ENCODE assay signal across 8 mouse cellular contexts in genomic region chr19:43986069-43986794, GRCm38 (mm10). TPM values are rescaled to one million over a fixed set of nuclear protein-coding genes. Genes with fewer than 3 reads are reported as not detected.
DNase-seq lines count a peak whose midpoint lies in the region; ATAC-seq and TF ChIP-seq lines count a peak whose summit lies in the region.

TSS of gene Cpn1 (minus strand) at chr19:43986556.

- H3K4me1 ChIP-seq in heart, embryonic 11.5 days (ENCODE audit: control insufficient read depth, insufficient read depth, low read length), result no peaks in the 10 kb centered on the region
- no peaks in the 10 kb centered on the region for H3K4me1 ChIP-seq in heart, adult 2 months (ENCODE audit: control insufficient read depth, insufficient read depth, low read length)
- H3K4me1 ChIP-seq in hindbrain, embryonic 16.5 days (ENCODE audit: control insufficient read depth, insufficient read depth, low read depth, low read length), result peaks cover 5% of the 10 kb centered on the region
- 0 out of 2 replicates have a peak, but pooled peaks cover 4% of the 10 kb centered on the region for H3K4me1 ChIP-seq in liver, embryonic 13.5 days (replicated peaks)
- H3K4me1 ChIP-seq in neural tube, embryonic 15.5 days, result peaks cover 9% of the 10 kb centered on the region; the same call in 1 of the 2 replicates

- no peak within 1 kb of the TSS for H3K9ac ChIP-seq in heart, embryonic 11.5 days (ENCODE audit: low read depth, low read length)
- no peak within 1 kb of the TSS for H3K9ac ChIP-seq in heart, adult 2 months (ENCODE audit: low read depth, low read length)
- peak within 1 kb of the TSS; percentile 38; the same call in 1 of the 2 replicates for H3K9ac ChIP-seq in hindbrain, embryonic 16.5 days (ENCODE audit: low read depth, low read length)
- peak within 1 kb of the TSS; percentile 31 for H3K9ac ChIP-seq in liver, embryonic 13.5 days
- peak within 1 kb of the TSS; percentile 17; the same call in 1 of the 2 replicates for H3K9ac ChIP-seq in neural tube, embryonic 15.5 days (replicated peaks)

- no peak for ATAC-seq in heart, embryonic 11.5 days (replicated peaks; ENCODE audit: insufficient number of reproducible peaks, low FRiP score, low TSS enrichment)
- no peak for ATAC-seq in hindbrain, embryonic 16.5 days
- peak; percentile 72 for ATAC-seq in liver, embryonic 13.5 days (ENCODE audit: low read depth)
- ATAC-seq in neural tube, embryonic 15.5 days (ENCODE audit: low FRiP score), result no peak

- H3K4me3 ChIP-seq in heart, embryonic 11.5 days (ENCODE audit: low read depth, low read length), result 0 out of 2 replicates have a peak within 1 kb of the TSS, but pooled peaks have one; percentile 13
- no peak within 1 kb of the TSS for H3K4me3 ChIP-seq in heart, adult 2 months
- H3K4me3 ChIP-seq in hindbrain, embryonic 16.5 days (ENCODE audit: low read length), result peak within 1 kb of the TSS; percentile 20
- H3K4me3 ChIP-seq in liver, embryonic 13.5 days (replicated peaks), result peak within 1 kb of the TSS; percentile 47
- peak within 1 kb of the TSS; percentile 24 for H3K4me3 ChIP-seq in neural tube, embryonic 15.5 days (replicated peaks)

- peaks cover 9% of the 10 kb centered on the region for H3K27me3 ChIP-seq in heart, embryonic 11.5 days (ENCODE audit: control insufficient read depth, insufficient read depth, low read length)
- H3K27me3 ChIP-seq in heart, adult 2 months (ENCODE audit: control insufficient read depth, insufficient read depth, low read length), result peaks cover 3% of the 10 kb centered on the region
- peaks cover 2% of the 10 kb centered on the region; the same call in 1 of the 2 replicates for H3K27me3 ChIP-seq in hindbrain, embryonic 16.5 days (replicated peaks; ENCODE audit: control insufficient read depth, insufficient read depth, low read length)
- H3K27me3 ChIP-seq in liver, embryonic 13.5 days, result peaks cover 13% of the 10 kb centered on the region
- 0 out of 2 replicates have a peak, but pooled peaks cover 4% of the 10 kb centered on the region for H3K27me3 ChIP-seq in neural tube, embryonic 15.5 days (replicated peaks)

- H3K9me3 ChIP-seq in heart, embryonic 11.5 days (replicated peaks; ENCODE audit: control insufficient read depth, low read length), result no peaks in the 10 kb centered on the region
- no peaks in the 10 kb centered on the region for H3K9me3 ChIP-seq in hindbrain, embryonic 16.5 days (ENCODE audit: control insufficient read depth, low read length)
- H3K9me3 ChIP-seq in liver, embryonic 13.5 days (replicated peaks), result no peaks in the 10 kb centered on the region
- no peaks in the 10 kb centered on the region for H3K9me3 ChIP-seq in neural tube, embryonic 15.5 days (replicated peaks)

- H3K79me2 ChIP-seq in heart, adult 2 months (replicated peaks; ENCODE audit: control insufficient read depth, insufficient read depth, low read length), result no peaks in the 10 kb centered on the region

- no peak for DNase-seq in heart, adult 2 months
- DNase-seq in liver, embryonic 13.5 days, result no peak
- DNase-seq in spleen, postnatal 36 days (ENCODE audit: low spot score in 2 of 2), result no peak
- no peak for DNase-seq in ovary, postnatal 14 days (ENCODE audit: low spot score)
- DNase-seq in heart, adult 8-10 months (ENCODE audit: low spot score), result no peak

- peak within 1 kb of the TSS; percentile 51 for H3K4me2 ChIP-seq in heart, embryonic 11.5 days
- peak within 1 kb of the TSS; percentile 52 for H3K4me2 ChIP-seq in hindbrain, embryonic 16.5 days (ENCODE audit: low read length)
- H3K4me2 ChIP-seq in liver, embryonic 13.5 days, result peak within 1 kb of the TSS; percentile 42
- H3K4me2 ChIP-seq in neural tube, embryonic 15.5 days, result peak within 1 kb of the TSS; percentile 54

- no peaks in the 10 kb centered on the region for H3K36me3 ChIP-seq in heart, embryonic 11.5 days (ENCODE audit: control insufficient read depth, insufficient read depth, low read length)
- no peaks in the 10 kb centered on the region for H3K36me3 ChIP-seq in heart, adult 2 months (ENCODE audit: control insufficient read depth, insufficient read depth, low read length)
- H3K36me3 ChIP-seq in hindbrain, embryonic 16.5 days (ENCODE audit: control insufficient read depth, insufficient read depth, low read length), result no peaks in the 10 kb centered on the region
- H3K36me3 ChIP-seq in liver, embryonic 13.5 days, result no peaks in the 10 kb centered on the region
- H3K36me3 ChIP-seq in neural tube, embryonic 15.5 days, result no peaks in the 10 kb centered on the region

- intact Hi-C loops in heart, adult 2 months (cut with DNase I), result no loop called here

- no peak within 1 kb of the TSS for H3K27ac ChIP-seq in heart, embryonic 11.5 days (ENCODE audit: low read depth, low read length)
- no peak within 1 kb of the TSS for H3K27ac ChIP-seq in heart, adult 2 months
- H3K27ac ChIP-seq in hindbrain, embryonic 16.5 days (ENCODE audit: low read depth, low read length), result no peak within 1 kb of the TSS
- peak within 1 kb of the TSS; percentile 69 for H3K27ac ChIP-seq in liver, embryonic 13.5 days
- no peak within 1 kb of the TSS for H3K27ac ChIP-seq in neural tube, embryonic 15.5 days (replicated peaks)

- TF ChIP-seq CTCF in heart, adult 2 months (IDR thresholded peaks at IDR 0.05), result no peak

- TF ChIP-seq POLR2A in heart, adult 2 months (IDR thresholded peaks at IDR 0.05; ENCODE audit: insufficient read depth, low read depth, low read length), result no peak

- no peak for TF ChIP-seq EP300 in heart, adult 2 months (IDR thresholded peaks at IDR 0.05; ENCODE audit: insufficient read depth, low read depth, low read length)

- 22% methylated on average over 30 of the region's 30 CpGs for WGBS in heart, embryonic 11.5 days (ENCODE audit: insufficient replicate concordance)
- 25% methylated on average over 30 of the region's 30 CpGs for WGBS in heart, adult 2 months
- 9% methylated on average over 29 of the region's 30 CpGs for WGBS in hindbrain, embryonic 16.5 days
- 24% methylated on average over 30 of the region's 30 CpGs for WGBS in liver, embryonic 13.5 days (ENCODE audit: insufficient replicate concordance)
- 4% methylated on average over 30 of the region's 30 CpGs for WGBS in neural tube, embryonic 15.5 days

RNA-seq across cellular contexts. Expression of gene Cpn1, which starts in this region (rescaled TPM):
- 0.77 and 2.0 TPM in 2 replicates for polyA plus RNA-seq in heart, embryonic 11.5 days (2014; fragmentation: Nextera tagmentation; extraction: Ambion mirVana)
- total RNA-seq in heart, adult 2 months (2021), result under 1 TPM in 1 of 2 experiments, not detected in 1; 0.31 TPM
- polyA plus RNA-seq in heart, adult 2 months (2012; rRNA removed), result 0.18 and 0.47 TPM in 2 replicates
- 0.26 and 0.70 TPM in 2 replicates for polyA plus RNA-seq in hindbrain, embryonic 16.5 days (2015; fragmentation: Nextera tagmentation; extraction: Ambion mirVana)
- polyA plus RNA-seq in liver, embryonic 13.5 days (2015; fragmentation: Nextera tagmentation; extraction: Ambion mirVana), result 46.1 and 57.6 TPM in 2 replicates
- polyA plus RNA-seq in neural tube, embryonic 15.5 days (2015; fragmentation: Nextera tagmentation; extraction: Ambion mirVana), result 0.10 and 1.3 TPM in 2 replicates
- total RNA-seq in heart, adult 8-10 months (2022), result under 1 TPM in 3 of 4 experiments, not detected in 1; 0.19 to 0.22 (median 0.19) TPM

Comparison
In these comparisons a context has a peak if more than half of its experiments do, and no peak if none do; other contexts are left out.
1. RNA of gene Cpn1 (polyA plus RNA-seq): 46.1 to 57.6 TPM in liver, embryonic 13.5 days; 0.77 to 2.0 TPM in heart, embryonic 11.5 days, 0.26 to 0.70 TPM in hindbrain, embryonic 16.5 days, 0.18 to 0.47 TPM in heart, adult 2 months and 0.10 to 1.3 TPM in neural tube, embryonic 15.5 days; every median in the first group is over 10 times any median in the second.
2. H3K9ac ChIP-seq: peak in hindbrain, embryonic 16.5 days (single experiment), liver, embryonic 13.5 days (single experiment) and neural tube, embryonic 15.5 days (single experiment); none in heart, embryonic 11.5 days (single experiment) and heart, adult 2 months (single experiment).
3. Peak in every context shown above with its lines, with median percentiles within 50 percentile points of each other: H3K4me2 ChIP-seq.